Mouse (Mus musculus): Measurements from ENCODE around the gene St5. TPM values are rescaled to one million over a fixed set of nuclear protein-coding genes. Genes with fewer than 3 reads are reported as not detected.

St5 gene
- polyA plus RNA-seq (2012; rRNA removed): 16.1 and 18.5 TPM in 2 replicates

GRCm38 (mm10) chr7:109703190-109704015 is at the start of gene St5, which contains the start of gene Akip1:
Gene St5, minus strand, starts transcription at chr7:109703605.
Gene Akip1, plus strand, starts transcription at chr7:109703690.

GRCm38 (mm10) chr7:109752008-109752925 is 48.9 kb upstream of the St5 start, which contains the start of gene Tmem9b:
Gene Tmem9b, minus strand, starts transcription at chr7:109752875.

GRCm38 (mm10) chr7:109731626-109732025 is 28.2 kb upstream of the St5 start, which contains the start of gene Ascl3:
Gene Ascl3, minus strand, starts transcription at chr7:109731726.

GRCm38 (mm10) chr7:109723697-109724096 is 20.3 kb upstream of the St5 start, which contains the start of gene BC051019:
Gene BC051019, minus strand, starts transcription at chr7:109723850.

GRCm38 (mm10) chr7:109518838-109519696 is 184.3 kb downstream of the St5 start, which contains the start of gene Rpl27a:
Gene Rpl27a, plus strand, starts transcription at chr7:109519147.

GRCm38 (mm10) chr7:109508034-109508433 is 195.4 kb downstream of the St5 start, which contains the start of gene Trim66:
Gene Trim66, minus strand, starts transcription at chr7:109508134.

Other genes with a start within 250 kb of the St5 start
- gene Trim66, start 195.5 kb downstream of the St5 start, polyA plus RNA-seq (2012; rRNA removed): 3.3 and 3.4 TPM in 2 replicates
- 553 and 570 TPM in 2 replicates for gene Rpl27a, start 184.5 kb downstream of the St5 start, polyA plus RNA-seq (2012; rRNA removed)
- 11.4 and 12.3 TPM in 2 replicates for gene Akip1, start 85 bp upstream of the St5 start, polyA plus RNA-seq (2012; rRNA removed)
- gene BC051019, start 20.2 kb upstream of the St5 start, polyA plus RNA-seq (2012; rRNA removed): 0.23 and 0.41 TPM in 2 replicates
- gene Ascl3, start 28.1 kb upstream of the St5 start, polyA plus RNA-seq (2012; rRNA removed): 0.13 and 0.15 TPM in 2 replicates
- gene Tmem9b, start 49.3 kb upstream of the St5 start, polyA plus RNA-seq (2012; rRNA removed): 89.7 and 97.2 TPM in 2 replicates
- gene Nrip3, start 78.4 kb upstream of the St5 start, polyA plus RNA-seq (2012; rRNA removed): 9.8 and 12.2 TPM in 2 replicates
- 0.48 and 0.68 TPM in 2 replicates for gene Scube2, start 162.1 kb upstream of the St5 start, polyA plus RNA-seq (2012; rRNA removed)

Data from central nervous system, embryonic 18 days (tissue).